Mouse (Mus musculus): ENCODE measurements at regions not wholly inside any gene's neighbourhood (a gene's known extent, or its start where the extent isn't known, plus 50 kb on each side); places are given as distances from the start of the nearest gene placed in this dataset.

GRCm38 (mm10) chr14:54185265-54185830 is 68.6 kb downstream of the Dad1 start:
- H3K4me1 ChIP-seq (ENCODE audit: control insufficient read depth, insufficient read depth, low read length) = no peaks in the 10 kb centered on the region
- no peaks in the 10 kb centered on the region for H3K36me3 ChIP-seq (ENCODE audit: control insufficient read depth, insufficient read depth, low read length)
- no peak overlapping the region for H3K4me3 ChIP-seq (ENCODE audit: control insufficient read depth, low read depth, low read length)
- TF ChIP-seq CTCF (IDR thresholded peaks at IDR 0.05; ENCODE audit: control insufficient read depth, insufficient read depth, insufficient replicate concordance, low read depth, low read length) = no peak
- TF ChIP-seq POLR2A (IDR thresholded peaks at IDR 0.05; ENCODE audit: control insufficient read depth, low read depth, low read length) = no peak
- H3K27me3 ChIP-seq (ENCODE audit: control insufficient read depth, insufficient read depth, low read length) = no peaks in the 10 kb centered on the region
- no peak overlapping the region for H3K27ac ChIP-seq (ENCODE audit: control insufficient read depth, insufficient read depth, low read depth, low read length)

- Histone ChIP-seq H3K36me3 (ENCODE audit: control insufficient read depth, insufficient read depth, low read length) (no peaks in the 10 kb centered on the region), H3K4me1 (ENCODE audit: control insufficient read depth, insufficient read depth, low read length) (no peaks in the 10 kb centered on the region), H3K4me3 (ENCODE audit: control insufficient read depth, low read depth, low read length) (no peak overlapping the region), H3K27ac (ENCODE audit: control insufficient read depth, insufficient read depth, low read depth, low read length) (no peak overlapping the region), H3K27me3 (ENCODE audit: control insufficient read depth, insufficient read depth, low read length) (no peaks in the 10 kb centered on the region)
- TF ChIP-seq POLR2A (IDR thresholded peaks at IDR 0.05; ENCODE audit: control insufficient read depth, low read depth, low read length) = no peak
- TF ChIP-seq CTCF (IDR thresholded peaks at IDR 0.05; ENCODE audit: control insufficient read depth, insufficient read depth, insufficient replicate concordance, low read depth, low read length) = no peak
These were observed 70.0 kb downstream of the Dad1 start for GRCm38 (mm10) chr14:54183873-54184272.

- Histone ChIP-seq H3K36me3 (ENCODE audit: control insufficient read depth, insufficient read depth, low read length) (no peaks in the 10 kb centered on the region), H3K27ac (ENCODE audit: control insufficient read depth, insufficient read depth, low read depth, low read length) (no peak overlapping the region), H3K4me1 (ENCODE audit: control insufficient read depth, insufficient read depth, low read length) (no peaks in the 10 kb centered on the region), H3K4me3 (ENCODE audit: control insufficient read depth, low read depth, low read length) (no peak overlapping the region), H3K27me3 (ENCODE audit: control insufficient read depth, insufficient read depth, low read length) (no peaks in the 10 kb centered on the region)
- no peak for TF ChIP-seq POLR2A (IDR thresholded peaks at IDR 0.05; ENCODE audit: control insufficient read depth, low read depth, low read length)
- no peak for TF ChIP-seq CTCF (IDR thresholded peaks at IDR 0.05; ENCODE audit: control insufficient read depth, insufficient read depth, insufficient replicate concordance, low read depth, low read length)
These were observed 71.1 kb downstream of the Dad1 start for GRCm38 (mm10) chr14:54182838-54183237.

DNA sequence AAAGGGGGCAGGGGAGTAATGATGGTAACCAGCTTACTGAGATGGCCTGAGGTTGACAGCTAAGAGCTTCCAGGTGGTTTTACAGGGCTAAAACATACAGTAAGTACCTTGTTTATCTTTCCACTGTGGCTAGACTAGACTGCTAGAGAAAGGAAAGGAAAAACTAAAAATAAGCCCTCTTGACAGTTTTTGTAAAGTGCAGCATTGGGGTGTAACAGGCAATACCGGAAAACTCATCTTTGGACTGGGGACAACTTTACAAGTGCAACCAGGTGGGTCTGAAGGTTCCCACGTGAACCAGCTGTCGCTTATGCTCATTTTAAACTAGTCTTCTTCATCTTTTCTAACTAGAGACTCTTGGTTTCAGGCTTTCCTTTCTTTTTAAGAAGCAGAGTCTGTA is 72.6 kb downstream of the Dad1 start:
- no peaks in the 10 kb centered on the region for H3K36me3 ChIP-seq (ENCODE audit: control insufficient read depth, insufficient read depth, low read length)
- TF ChIP-seq POLR2A (IDR thresholded peaks at IDR 0.05; ENCODE audit: control insufficient read depth, low read depth, low read length) (no peak), CTCF (IDR thresholded peaks at IDR 0.05; ENCODE audit: control insufficient read depth, insufficient read depth, insufficient replicate concordance, low read depth, low read length) (no peak)
- no peaks in the 10 kb centered on the region for H3K27me3 ChIP-seq (ENCODE audit: control insufficient read depth, insufficient read depth, low read length)
- no peak overlapping the region for H3K4me3 ChIP-seq (ENCODE audit: control insufficient read depth, low read depth, low read length)
- no peak overlapping the region for H3K27ac ChIP-seq (ENCODE audit: control insufficient read depth, insufficient read depth, low read depth, low read length)
- no peaks in the 10 kb centered on the region for H3K4me1 ChIP-seq (ENCODE audit: control insufficient read depth, insufficient read depth, low read length)

DNA sequence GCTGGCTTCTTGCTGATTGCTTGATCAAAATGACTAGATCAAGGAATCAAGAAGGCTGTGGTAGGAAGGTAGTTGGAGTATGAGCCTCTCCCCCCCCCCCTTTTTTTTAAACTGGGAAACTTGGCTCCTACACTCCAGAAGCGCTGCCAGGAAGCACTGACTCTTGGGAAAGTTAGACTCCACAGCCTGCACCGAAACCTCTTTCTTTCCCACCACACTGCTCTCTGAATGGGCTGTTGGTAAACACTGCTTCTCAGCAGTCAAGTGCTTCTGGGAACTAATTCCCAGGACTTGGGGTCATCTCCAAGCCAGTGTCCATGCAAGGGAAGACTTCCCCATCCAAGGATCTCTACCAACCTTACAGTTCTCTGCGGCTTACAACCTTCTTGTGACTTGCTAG is 73.2 kb downstream of the Dad1 start:
- Histone ChIP-seq H3K4me1 (ENCODE audit: control insufficient read depth, insufficient read depth, low read length) (no peaks in the 10 kb centered on the region), H3K4me3 (ENCODE audit: control insufficient read depth, low read depth, low read length) (no peak overlapping the region), H3K27ac (ENCODE audit: control insufficient read depth, insufficient read depth, low read depth, low read length) (no peak overlapping the region), H3K27me3 (ENCODE audit: control insufficient read depth, insufficient read depth, low read length) (no peaks in the 10 kb centered on the region), H3K36me3 (ENCODE audit: control insufficient read depth, insufficient read depth, low read length) (no peaks in the 10 kb centered on the region)
- TF ChIP-seq POLR2A (IDR thresholded peaks at IDR 0.05; ENCODE audit: control insufficient read depth, low read depth, low read length) = no peak
- no peak for TF ChIP-seq CTCF (IDR thresholded peaks at IDR 0.05; ENCODE audit: control insufficient read depth, insufficient read depth, insufficient replicate concordance, low read depth, low read length)

DNA sequence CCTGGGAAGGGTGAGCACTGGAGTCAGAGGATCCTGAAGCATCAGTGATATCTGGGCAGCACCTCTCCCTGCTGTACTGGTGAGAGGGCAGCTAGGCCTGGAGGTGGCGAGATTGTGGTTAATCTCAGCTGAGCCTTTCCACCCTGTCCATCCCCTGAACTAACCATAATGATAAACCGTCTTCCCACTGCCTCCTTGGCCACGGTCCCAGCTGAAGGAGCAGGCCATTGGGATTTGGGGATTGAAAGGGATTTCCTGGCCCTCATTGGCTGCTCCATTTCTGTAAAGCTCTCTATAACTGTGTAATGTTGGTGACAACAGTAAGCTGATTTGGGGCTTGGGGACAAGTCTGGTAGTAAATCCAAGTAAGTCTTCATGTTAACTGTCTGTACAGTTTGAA is 73.6 kb downstream of the Dad1 start:
- H3K36me3 ChIP-seq (ENCODE audit: control insufficient read depth, insufficient read depth, low read length) = no peaks in the 10 kb centered on the region
- no peak overlapping the region for H3K4me3 ChIP-seq (ENCODE audit: control insufficient read depth, low read depth, low read length)
- H3K27me3 ChIP-seq (ENCODE audit: control insufficient read depth, insufficient read depth, low read length) = no peaks in the 10 kb centered on the region
- H3K27ac ChIP-seq (ENCODE audit: control insufficient read depth, insufficient read depth, low read depth, low read length) = no peak overlapping the region
- no peaks in the 10 kb centered on the region for H3K4me1 ChIP-seq (ENCODE audit: control insufficient read depth, insufficient read depth, low read length)
- TF ChIP-seq POLR2A (IDR thresholded peaks at IDR 0.05; ENCODE audit: control insufficient read depth, low read depth, low read length) = no peak
- no peak for TF ChIP-seq CTCF (IDR thresholded peaks at IDR 0.05; ENCODE audit: control insufficient read depth, insufficient read depth, insufficient replicate concordance, low read depth, low read length)

- Histone ChIP-seq H3K27me3 (ENCODE audit: control insufficient read depth, insufficient read depth, low read length) (no peaks in the 10 kb centered on the region), H3K36me3 (ENCODE audit: control insufficient read depth, insufficient read depth, low read length) (no peaks in the 10 kb centered on the region), H3K27ac (ENCODE audit: control insufficient read depth, insufficient read depth, low read depth, low read length) (no peak overlapping the region), H3K4me3 (ENCODE audit: control insufficient read depth, low read depth, low read length) (no peak overlapping the region), H3K4me1 (ENCODE audit: control insufficient read depth, insufficient read depth, low read length) (no peaks in the 10 kb centered on the region)
- TF ChIP-seq CTCF (IDR thresholded peaks at IDR 0.05; ENCODE audit: control insufficient read depth, insufficient read depth, insufficient replicate concordance, low read depth, low read length) (no peak), POLR2A (IDR thresholded peaks at IDR 0.05; ENCODE audit: control insufficient read depth, low read depth, low read length) (no peak)
These were observed 75.0 kb downstream of the Dad1 start for GRCm38 (mm10) chr14:54178856-54179255.

GRCm38 (mm10) chr14:54176469-54176868 is 77.4 kb downstream of the Dad1 start:
- Histone ChIP-seq H3K27me3 (ENCODE audit: control insufficient read depth, insufficient read depth, low read length) (no peaks in the 10 kb centered on the region), H3K36me3 (ENCODE audit: control insufficient read depth, insufficient read depth, low read length) (no peaks in the 10 kb centered on the region), H3K4me1 (ENCODE audit: control insufficient read depth, insufficient read depth, low read length) (no peaks in the 10 kb centered on the region), H3K27ac (ENCODE audit: control insufficient read depth, insufficient read depth, low read depth, low read length) (no peak overlapping the region), H3K4me3 (ENCODE audit: control insufficient read depth, low read depth, low read length) (no peak overlapping the region)
- TF ChIP-seq POLR2A (IDR thresholded peaks at IDR 0.05; ENCODE audit: control insufficient read depth, low read depth, low read length) = no peak
- no peak for TF ChIP-seq CTCF (IDR thresholded peaks at IDR 0.05; ENCODE audit: control insufficient read depth, insufficient read depth, insufficient replicate concordance, low read depth, low read length)

All from testis, adult 2 months (tissue).